Mouse (Mus musculus): ENCODE results near the gene Mfn1.

DNA sequence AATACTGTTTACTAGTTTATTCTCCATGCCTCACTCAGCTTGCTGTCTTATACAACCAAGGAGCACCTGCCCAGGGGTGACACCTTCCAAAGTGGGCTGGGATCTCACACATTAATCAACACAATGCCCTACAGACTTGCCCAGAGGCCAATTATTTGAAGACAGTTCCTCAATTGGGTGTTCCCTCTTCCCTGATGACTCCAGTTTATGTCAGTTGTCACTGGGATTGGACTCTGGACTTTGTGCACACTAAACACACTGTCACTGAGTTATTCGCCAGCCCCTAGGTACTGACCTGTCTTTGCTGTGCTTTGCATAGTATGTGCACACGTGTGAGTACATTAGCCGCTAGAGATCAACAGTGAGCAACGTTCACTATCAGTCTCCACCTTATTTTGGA, 2.1 kb upstream of the Mfn1 start:
- no peak for TF ChIP-seq CTCF (IDR thresholded peaks at IDR 0.05; ENCODE audit: low read depth, low read length)
- TF ChIP-seq POLR2A (IDR thresholded peaks at IDR 0.05; ENCODE audit: extremely low read depth, insufficient read depth, low read length) = no peak

Measured in liver, adult 2 months (tissue).